Mouse (Mus musculus) frontal cortex, adult 2 months (tissue): ENCODE measurements around the gene Ssbp4. TPM values are rescaled to one million over a fixed set of nuclear protein-coding genes. Genes with fewer than 3 reads are reported as not detected.
"Not testable (repeated sequence)": the region's sequence is repeated elsewhere in the genome, so short reads cannot be mapped to it uniquely, and the experiment has no call there.

Source experiments
- DNase-seq, 2 experiments: peaks; one replicate each; pipeline ENCODE4 v3.0.0; 2022; ENCODE audit warnings: low spot score in 1 of 2; ENCODE audit errors: extremely low spot score in 1 of 2
- polyA plus RNA-seq: library from polyadenylated mRNA; depleted of rRNA; stranded (reverse); fragments of >200 nt; gene quantifications from 2 replicates; pipeline ENCODE4 v1.2.3, GENCODE M21; 2012

Ssbp4 gene
- polyA plus RNA-seq, 1 experiment, result 266 TPM

DNA sequence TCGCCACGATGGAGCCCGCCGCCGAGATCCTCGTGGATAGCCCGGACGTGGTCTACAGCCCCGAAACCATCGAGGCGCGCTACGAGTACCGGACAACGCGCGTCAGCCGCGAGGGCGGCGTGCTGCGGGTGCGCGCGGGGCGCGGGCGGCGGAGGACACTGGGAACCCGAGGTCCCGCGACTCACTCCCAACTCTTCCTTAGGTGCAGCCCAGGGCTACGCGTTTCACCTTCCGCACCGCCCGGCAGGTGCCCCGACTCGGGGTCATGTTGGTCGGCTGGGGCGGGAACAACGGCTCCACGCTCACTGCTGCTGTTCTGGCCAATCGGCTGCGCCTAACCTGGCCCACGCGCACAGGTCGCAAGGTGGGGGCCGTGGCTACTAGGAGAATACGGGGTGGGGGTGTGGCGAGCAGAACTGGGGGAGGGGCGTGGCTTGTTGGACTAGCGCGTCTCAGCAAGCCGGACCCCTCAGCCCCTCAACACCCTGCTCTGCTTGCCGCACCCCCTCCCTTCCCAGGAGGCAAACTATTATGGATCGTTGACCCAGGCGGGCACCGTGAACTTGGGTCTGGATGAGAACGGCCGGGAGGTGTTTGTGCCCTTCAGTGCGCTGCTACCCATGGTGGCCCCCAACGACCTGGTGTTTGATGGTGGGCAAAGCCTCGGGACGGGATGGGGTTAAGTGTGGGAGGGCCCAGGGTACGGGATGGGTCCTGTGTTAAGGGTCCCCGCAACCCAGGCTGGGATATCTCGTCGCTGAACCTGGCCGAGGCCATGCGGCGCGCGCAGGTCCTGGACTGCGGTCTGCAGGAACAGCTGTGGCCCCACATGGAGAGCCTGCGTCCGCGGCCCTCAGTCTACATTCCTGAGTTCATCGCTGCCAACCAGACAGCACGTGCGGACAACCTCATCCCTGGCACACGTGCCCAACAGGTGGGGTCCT lies 13.8 kb downstream of the Ssbp4 start:
- no peak for DNase-seq

DNA sequence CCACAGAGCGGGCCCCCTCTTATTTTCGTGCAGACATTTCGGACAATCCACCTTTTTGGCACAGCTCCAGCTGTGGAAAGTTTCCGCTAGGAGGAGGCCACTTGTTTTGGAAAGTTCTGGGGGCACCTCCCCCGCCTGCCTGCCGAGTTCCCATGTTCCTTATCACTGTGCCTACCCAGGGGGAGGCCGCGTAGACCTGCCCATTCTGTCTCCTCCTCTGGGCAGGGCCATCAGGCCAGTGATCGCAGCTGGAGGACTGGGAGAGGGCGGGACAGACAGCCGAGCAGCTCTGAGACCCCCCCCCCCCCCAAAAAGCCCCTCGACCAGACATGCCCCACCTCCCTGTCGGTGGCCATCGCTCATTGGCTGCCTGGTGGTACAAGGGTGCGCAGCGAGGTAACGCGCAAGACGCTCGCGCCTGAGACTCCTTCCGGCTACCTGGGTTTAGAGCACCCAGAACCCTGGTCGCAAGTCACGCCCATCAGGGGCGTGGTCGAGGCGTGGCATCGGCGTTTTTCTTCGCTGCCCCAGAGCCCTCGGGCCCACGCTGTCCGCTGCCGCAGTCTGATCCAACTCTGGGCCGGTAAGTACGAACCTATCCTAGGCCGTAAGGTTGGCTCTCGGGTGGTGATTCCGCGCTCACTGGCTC lies 14.6 kb downstream of the Ssbp4 start, which contains the start of gene Isyna1:
TSS of gene Isyna1 (plus strand) at position 413 of the 649 bp plus-strand sequence.
- peak in 1 of 2 experiments; percentile 74 for DNase-seq

DNA sequence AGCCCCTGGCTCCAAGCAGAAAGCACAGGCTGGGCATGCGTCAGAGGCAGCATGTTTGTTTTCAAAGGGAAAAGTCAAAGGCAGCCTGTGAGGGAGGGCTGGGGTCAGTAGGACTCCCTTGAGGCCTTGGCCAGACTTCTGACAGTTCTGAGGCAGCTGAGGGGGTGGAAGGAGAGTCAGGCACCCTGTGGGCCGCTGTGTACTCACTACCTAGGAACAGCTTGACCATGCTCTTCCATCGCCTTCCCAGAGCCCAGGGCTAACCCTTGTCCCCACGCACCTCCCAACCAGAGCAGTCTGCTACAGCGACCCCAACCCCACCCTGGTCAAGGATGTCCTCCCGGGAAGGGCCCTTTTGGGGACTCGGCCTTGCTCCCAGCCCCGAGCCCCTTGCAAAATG lies 15.5 kb downstream of the Ssbp4 start:
- DNase-seq, result no peak

DNA sequence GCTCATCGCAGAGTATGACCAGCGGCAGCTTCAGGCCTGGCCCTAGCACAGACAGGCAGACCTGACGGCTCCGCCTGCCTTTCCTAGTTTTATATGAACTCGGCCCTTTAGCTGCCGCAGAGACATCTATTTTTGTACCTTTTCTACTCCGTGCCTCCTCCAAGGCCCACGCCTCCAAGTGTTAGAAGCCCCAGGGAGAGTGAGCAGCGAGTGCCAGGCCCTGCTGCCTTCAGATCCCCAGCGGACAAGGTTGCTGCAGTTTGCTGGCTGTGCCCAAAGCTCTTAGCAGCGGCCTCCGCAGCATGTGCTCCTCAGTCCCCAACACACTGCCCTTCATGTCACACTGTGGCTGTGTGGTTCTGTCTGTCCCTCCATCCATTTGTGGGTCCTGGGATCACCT lies 17.1 kb downstream of the Ssbp4 start:
- DNase-seq, result no peak

DNA sequence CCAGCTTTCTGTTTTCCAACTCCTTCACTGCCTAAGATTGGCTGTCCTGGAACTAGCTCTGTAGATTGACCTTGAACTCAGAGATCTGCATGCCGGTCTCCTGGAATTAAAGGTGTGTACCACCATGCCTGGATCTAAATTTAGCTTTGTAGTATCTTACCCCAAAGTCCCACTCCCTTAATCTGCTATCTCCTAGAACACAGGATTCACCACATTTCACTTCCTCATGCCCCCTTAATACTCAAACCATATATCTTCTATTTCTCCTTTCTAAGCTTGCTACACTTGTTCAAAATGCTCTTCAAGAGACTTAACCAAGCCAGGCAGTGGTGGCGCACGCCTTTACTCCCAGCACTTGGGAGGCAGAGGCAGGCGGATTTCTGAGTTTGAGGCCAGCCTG lies 20.7 kb downstream of the Ssbp4 start:
- DNase-seq, result not testable (repeated sequence)

DNA sequence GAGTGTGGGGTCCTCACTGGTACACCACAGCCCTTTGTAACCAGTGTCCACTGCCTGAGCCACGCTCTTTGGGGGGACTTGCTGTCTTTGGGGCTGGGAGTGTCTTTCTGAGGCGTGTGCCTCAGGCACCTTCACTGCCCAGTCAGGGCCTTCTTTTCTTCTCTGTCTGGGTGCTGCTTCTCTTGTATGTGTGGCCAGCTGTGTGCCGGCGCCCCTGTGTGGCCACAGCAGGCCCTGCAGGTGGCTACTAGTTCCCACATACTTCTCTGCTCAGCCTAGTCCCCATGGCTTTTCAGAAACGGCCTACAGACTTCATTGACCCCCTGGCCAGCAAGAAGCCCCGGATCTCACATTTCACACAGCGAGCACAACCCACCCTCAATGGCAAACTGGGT lies 23.4 kb downstream of the Ssbp4 start:
- DNase-seq, result no peak

DNA sequence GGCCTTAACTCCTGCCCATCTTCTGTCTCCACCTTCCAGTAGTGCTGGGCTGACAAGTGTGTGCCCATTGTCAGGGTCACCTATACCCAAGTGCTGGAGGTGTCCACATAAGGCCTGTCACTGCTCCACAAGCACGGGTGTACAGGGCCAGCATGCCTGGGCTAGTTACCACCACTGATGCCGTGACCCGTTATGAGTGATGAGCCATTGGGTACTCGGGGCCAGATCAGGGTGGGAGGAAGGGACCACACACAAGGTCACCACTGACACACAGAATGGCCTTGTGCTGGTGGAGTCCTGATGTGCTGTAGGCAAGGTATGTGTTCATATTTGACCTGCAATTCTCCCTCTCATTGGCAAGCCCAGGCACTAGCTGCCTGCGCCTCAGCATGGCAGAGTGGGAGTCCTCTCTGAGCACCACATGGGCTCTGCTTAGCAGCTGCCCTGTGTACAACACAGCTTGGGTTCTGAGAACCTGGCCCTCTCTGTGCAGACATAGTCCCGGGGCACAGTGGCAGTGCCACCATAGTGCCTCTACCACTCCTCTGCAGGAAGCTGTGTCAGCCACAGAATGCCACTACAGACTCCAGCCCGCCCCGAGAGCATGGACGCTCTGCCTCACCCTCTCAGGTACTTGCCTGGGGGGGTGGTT lies 23.9 kb downstream of the Ssbp4 start:
- no peak for DNase-seq

DNA sequence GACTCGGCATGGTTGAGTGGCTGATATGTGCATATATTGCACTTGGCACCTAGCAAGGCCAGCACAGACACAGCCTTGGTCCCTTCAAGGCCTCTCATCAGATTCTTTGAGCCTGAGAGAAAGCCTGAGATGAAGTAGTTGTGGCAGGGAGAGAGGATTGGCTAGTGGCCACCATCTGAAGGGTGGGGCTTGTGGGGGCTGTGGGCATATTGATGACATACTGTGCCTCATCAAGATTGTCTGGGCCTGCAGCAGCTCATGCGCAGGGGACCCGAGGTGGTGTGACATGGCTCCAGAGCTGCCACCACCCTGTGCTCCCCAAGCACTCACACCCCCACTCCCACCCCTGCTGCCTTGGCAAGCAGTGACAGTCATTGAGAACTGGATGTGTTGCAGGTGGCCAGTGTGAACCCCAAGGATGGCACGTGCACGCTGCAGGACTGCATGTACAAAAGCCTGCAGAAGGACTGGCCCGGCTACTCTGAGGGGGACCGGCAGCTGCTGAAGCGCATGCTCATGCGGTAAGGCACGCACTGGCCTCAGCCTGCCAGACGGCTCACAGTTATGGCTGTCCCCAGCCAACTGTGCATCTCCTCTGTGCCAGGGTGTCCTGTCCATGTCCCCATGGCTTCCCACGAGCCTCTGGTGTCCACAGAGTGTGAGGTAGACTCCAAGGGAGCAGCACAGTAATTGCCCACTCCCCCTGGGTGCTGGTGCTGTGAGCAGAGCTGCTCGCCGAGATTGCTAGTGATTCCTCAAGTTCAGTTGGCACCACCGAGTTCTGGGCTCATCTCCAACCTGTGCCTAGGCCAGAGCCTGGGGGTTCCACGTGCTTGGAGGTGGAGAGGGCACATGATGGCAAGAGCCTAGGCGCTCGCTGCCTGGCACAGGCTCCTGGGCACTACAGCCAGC lies 24.9 kb downstream of the Ssbp4 start:
- no peak for DNase-seq

DNA sequence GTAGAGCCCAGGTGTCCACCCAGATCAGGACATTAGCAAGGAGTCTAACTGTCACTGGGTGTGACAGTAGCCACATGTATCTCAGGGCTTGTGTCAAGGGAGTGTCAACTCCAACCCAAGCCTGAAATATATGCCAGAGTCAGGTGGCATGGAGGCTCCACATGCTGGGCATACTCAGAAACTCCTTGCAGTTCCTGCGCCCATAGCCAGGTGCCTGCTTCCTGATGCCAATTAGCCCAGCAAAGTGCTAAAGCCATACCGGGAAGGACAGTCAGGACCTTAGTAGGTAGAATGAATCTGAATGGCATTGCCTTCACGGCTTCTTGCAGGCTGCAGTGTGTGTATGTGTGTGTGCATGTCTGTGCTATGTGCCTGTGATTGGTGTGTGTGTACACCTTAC lies 31.5 kb downstream of the Ssbp4 start:
- no peak for DNase-seq

DNA sequence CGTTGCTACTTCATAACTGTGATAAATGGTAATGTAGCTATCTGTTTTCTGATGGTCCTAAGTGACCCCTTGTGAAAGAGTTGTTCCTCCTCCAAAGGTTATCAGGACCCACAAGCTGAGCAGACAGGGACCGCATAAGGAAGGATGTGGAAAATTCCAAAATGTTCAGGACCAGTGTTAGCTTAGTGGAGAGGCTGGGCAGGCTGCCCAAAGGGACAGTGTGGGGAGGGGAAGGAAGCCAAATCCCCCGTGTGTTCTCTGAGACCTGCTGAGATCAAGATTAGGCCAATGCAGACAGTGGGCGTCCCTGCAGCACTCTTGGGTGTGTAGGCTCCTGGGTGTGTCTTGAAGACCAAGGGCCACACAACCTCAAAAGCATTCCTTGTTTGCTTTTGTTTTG lies 33.8 kb downstream of the Ssbp4 start:
- no peak for DNase-seq

DNA sequence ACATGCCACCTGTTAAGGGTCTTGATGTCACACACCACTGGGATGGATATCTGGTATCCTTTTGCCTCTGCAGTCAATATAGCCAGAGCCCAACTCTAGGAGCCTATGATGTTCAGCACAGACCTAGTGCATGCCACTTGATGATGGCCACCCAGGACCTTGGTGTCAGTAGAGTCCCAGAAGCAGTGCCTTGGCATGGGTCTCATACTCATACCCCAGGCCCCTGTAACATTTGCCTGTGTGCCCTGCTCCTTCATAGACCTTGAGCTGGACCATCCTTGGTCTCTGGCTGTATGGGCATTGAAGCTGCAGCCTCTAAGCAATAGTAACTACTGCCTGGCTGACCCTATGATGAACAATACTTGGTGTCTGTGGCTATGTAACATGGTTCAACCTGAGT lies 34.4 kb downstream of the Ssbp4 start:
- no peak for DNase-seq

DNA sequence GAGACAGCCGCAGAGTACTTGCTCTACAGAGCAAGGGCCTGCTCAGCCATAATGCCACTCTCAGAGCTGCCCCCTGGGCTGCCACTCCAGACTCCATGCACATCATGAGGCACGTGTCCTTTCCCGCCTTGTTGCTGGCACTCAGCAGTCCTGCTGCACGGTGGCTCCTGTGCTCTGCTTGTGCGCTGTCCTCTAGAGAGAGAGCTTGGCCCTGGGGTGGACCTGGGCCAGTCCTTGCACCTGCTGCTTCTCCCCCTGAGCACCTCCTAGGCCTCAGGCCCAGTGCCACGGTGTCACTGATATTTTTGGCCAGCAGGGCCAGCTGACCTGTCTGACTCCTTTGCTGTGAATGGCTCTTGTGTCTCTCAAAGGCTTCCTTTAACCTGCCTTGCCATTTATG lies 37.7 kb downstream of the Ssbp4 start:
- no peak for DNase-seq

DNA sequence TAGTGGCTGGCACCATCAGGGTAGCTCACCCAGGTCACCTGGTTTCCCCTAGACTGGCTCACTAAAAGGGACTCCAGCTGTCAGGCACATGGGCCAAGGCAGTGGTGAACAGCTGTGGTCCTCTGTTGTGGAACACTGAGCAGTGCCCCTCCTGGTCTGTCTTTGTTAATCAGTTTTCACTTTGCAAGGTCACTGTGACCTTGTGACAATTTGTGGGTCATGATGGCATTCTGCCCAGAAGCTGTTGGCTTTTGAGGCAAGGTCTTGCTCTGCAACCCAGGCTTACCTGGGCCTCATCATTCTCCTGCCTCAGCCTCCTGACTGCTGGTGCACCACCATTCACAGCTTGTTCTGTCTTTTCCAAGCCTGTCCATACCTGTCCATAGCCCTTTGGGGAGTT lies 38.3 kb downstream of the Ssbp4 start:
- no peak for DNase-seq

DNA sequence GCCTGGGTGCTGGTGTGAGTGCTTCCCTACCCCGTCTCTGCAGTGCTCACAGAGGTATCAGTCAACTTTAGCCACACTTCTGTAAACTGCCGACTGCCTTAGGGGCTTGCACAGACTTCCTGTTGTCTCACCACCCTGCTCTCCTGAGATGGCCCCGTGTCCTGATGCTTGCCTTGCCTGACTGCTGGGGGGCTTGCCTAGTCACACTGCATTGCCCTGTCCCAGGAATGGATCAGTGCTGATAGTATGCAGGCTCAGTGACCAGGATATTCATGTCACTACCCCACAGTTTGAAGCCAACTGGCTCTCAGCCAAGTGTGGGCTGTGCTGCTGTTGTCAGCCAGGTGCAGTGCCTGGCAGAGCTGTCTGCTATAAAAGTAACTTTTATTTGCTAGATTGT lies 43.1 kb downstream of the Ssbp4 start:
- no peak for DNase-seq

DNA sequence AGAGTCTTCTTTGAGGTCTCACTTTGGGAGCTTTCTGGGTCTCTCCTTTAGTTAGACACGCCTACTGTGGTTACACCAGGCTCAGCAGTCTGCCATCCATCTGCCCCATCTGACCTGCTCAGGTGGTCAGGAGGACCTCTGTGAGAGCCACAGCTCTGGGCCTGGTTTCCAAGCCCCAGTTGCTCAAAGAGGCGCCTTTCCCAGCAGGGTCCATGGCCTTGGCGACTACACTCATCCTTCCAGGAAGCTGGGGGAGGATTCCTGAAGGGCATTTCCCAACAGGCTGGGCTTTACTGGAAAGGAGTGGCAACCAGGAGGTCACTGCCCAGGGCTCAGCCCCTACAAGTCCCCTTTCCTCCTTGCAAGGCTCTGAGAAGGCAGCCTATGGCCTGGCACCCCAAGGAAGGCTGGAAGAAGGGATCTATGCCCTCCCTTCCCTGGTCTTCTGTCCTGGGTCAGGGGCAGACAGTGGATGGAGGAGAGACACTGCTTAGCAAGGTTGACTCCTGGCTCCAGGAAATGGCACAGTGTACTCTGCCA lies 43.9 kb downstream of the Ssbp4 start:
- DNase-seq, result no peak

DNA sequence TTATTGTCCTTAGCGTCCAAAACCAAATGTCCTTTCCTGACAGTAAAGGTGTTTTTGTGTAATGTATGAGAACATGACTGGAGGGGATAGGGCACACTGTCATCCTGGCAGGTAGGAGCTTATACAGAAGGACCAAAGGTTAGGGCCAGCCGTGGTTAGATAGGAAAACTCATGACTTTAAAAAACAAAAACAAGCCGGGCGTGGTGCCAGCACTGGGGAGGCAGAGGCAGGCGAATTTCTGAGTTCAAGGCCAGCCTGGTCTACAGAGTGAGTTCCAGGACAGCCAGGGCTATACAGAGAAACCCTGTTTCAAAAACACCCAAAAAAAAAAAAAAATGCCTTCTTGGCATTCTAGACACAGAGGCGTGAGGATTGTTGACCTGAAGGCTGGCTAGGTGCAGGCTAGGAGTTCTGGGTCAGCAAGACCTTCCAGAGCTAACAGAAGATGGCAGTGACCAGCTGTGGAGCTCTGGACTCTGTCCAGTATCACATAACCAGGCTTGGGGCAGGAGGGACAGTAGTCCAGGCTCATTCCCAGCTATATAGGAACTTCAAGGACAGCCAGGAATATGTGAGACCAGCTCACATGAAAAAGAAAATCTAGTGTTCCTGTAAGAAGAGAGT lies 44.8 kb downstream of the Ssbp4 start:
- DNase-seq, result no peak

DNA sequence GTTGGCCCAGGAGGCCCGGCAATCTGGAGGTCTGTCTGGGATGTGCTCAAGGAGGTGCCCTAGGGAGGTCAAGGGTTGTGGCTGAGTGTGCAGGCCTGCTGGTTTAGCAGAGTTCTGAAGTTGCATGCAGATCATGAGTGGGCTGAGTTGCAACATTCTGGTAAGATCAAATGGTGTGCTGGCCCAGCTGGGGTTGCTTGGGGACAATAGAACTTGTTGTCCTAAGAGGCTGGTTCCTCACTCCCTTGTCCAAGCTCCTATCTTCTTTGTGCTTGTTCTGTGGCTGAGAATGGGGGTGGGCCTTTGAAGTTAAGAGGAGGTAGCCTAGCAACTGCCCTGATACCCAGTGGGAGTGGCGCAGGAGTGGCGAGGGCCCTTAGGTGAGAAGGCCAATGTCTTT lies 45.9 kb downstream of the Ssbp4 start:
- no peak for DNase-seq

DNA sequence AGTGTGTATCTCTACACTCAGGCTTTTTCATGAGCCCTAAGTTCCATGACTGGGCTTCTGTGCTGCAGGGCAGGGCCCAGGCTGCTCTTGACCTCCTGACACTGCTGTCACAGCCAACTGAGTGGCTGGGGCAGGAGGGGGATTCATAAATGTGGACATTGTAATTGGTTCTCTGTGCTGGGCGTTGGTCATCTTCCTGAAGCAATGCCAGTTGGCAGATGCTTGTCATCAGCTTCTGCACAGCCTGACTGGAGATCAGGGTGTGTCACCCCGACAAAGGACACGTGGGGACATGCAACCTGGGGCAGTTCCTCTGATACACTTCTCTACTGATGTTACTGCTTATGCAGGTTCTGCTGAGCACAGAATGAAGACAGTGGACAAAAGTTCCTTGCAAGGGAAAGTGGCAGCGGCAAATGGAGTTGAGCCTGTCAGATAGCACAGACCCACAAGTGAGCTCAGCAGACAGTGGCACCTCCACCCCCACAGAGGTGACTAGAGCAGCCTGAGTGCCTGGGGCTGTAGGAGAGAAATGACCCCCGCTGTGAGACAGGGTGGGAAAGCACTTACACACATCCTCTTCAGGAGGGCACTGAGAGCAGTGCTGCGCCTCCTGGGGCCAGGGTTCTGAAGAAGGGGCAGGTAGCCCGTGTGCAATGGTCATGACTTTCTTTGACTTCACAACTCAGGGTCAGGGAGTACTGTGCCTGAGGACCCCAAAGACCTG lies 46.7 kb downstream of the Ssbp4 start:
- DNase-seq, result no peak

DNA sequence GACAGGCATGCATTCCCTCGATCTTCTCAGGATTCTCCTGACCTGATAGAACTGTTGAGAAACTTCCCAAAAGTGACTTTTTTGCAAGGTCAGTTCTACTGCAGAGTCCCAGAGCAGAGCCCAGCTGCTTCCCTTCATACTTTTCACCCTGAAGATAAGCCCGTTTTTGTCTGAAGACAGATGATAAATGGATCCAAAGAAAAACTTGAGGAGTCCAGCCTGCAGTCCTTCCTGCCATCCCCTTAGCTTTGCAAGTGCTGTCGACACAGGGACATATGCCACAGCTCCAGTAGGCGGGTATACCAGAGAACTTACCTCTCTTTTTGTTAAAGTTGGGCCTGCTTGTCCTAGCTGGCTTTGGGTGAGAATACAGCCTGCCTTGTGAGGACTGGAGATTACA lies 47.3 kb downstream of the Ssbp4 start:
- DNase-seq, result no peak
